Mouse (Mus musculus) forebrain, embryonic 13.5 days (tissue): Measurements from ENCODE around the gene Sp140. TPM values are rescaled to one million over a fixed set of nuclear protein-coding genes. Genes with fewer than 3 reads are reported as not detected.
"Not testable (repeated sequence)": the region's sequence is repeated elsewhere in the genome, so short reads cannot be mapped to it uniquely, and the experiment has no call there.

ENCODE experiments used
- ATAC-seq: fragments of 200-750 bp; cut with Nextera tagmentation; 2 replicates; pipeline ENCODE4 v1.8.0; 2017
- H3K27ac ChIP-seq: fragments of 300-500 bp; sonication (generic); 2 replicates; pipeline ENCODE4 v1.5.1; 2015; ENCODE audit warnings: inconsistent platforms, mild to moderate bottlenecking, moderate library complexity
- H3K27me3 ChIP-seq: fragments of 300-500 bp; sonication (generic); 2 replicates; pipeline ENCODE4 v1.6.1; 2015; ENCODE audit warnings: mild to moderate bottlenecking, inconsistent platforms
- H3K36me3 ChIP-seq: fragments of 300-500 bp; sonication (generic); 2 replicates; pipeline ENCODE4 v1.6.1; 2015; ENCODE audit warnings: mild to moderate bottlenecking, inconsistent platforms; ENCODE audit not compliant: poor library complexity, severe bottlenecking
- H3K4me1 ChIP-seq: fragments of 300-500 bp; sonication (generic); 2 replicates; pipeline ENCODE4 v1.6.1; 2015; ENCODE audit warnings: inconsistent platforms
- H3K4me2 ChIP-seq: fragments of 300-500 bp; sonication (generic); 2 replicates; pipeline ENCODE4 v1.6.1; 2015; ENCODE audit warnings: inconsistent platforms, mild to moderate bottlenecking, moderate library complexity
- H3K4me3 ChIP-seq: fragments of 300-500 bp; sonication (generic); 2 replicates; pipeline ENCODE4 v1.5.1; 2015; ENCODE audit warnings: mild to moderate bottlenecking, inconsistent platforms
- H3K9ac ChIP-seq: fragments of 300-500 bp; sonication (generic); 2 replicates; pipeline ENCODE4 v1.6.1; 2015; ENCODE audit warnings: mild to moderate bottlenecking, inconsistent platforms
- H3K9me3 ChIP-seq: fragments of 300-500 bp; sonication (generic); replicated peaks from 2 replicates; pipeline ENCODE4 v1.6.1; 2016; ENCODE audit warnings: inconsistent platforms
- WGBS: fragments of 180-500 bp; shearing (Covaris S2); methylation state at CpG from one replicate; pipeline ENCODE4 v1.1.7; 2015; 5-methylcytosine and 5-hydroxymethylcytosine counted together
- polyA plus RNA-seq: library from polyadenylated mRNA; unstranded; fragments of >200 nt; fragmentation: Nextera tagmentation; extraction: Ambion mirVana; gene quantifications from 2 replicates; pipeline ENCODE4 v1.2.1, GENCODE M21; 2015

Gene Sp140
- 0.14 and 0.41 TPM in 2 replicates for polyA plus RNA-seq

GRCm38 (mm10) chr1:85600078-85600477 lies at the start of gene Sp140:
Gene Sp140, plus strand, starts transcription at chr1:85600378.
- H3K36me3 ChIP-seq, H3K27ac ChIP-seq, H3K9ac ChIP-seq, H3K4me2 ChIP-seq, H3K27me3 ChIP-seq, H3K4me3 ChIP-seq, H3K9me3 ChIP-seq, H3K4me1 ChIP-seq, ATAC-seq: not testable (repeated sequence)
- WGBS = 83% methylated on average over 1 of the region's 5 CpGs

GRCm38 (mm10) chr1:85555261-85555660 lies 44.9 kb upstream of the Sp140 start:
- 85% methylated on average over 4 of the region's 4 CpGs for WGBS
- not testable (repeated sequence) for H3K9ac ChIP-seq, H3K36me3 ChIP-seq, H3K4me1 ChIP-seq, ATAC-seq, H3K4me3 ChIP-seq, H3K4me2 ChIP-seq, H3K27me3 ChIP-seq, H3K9me3 ChIP-seq, H3K27ac ChIP-seq

GRCm38 (mm10) chr1:85573554-85573953 lies 26.6 kb upstream of the Sp140 start:
- H3K4me1 ChIP-seq, ATAC-seq, H3K9ac ChIP-seq, H3K27ac ChIP-seq, H3K4me3 ChIP-seq, H3K4me2 ChIP-seq, H3K27me3 ChIP-seq, H3K36me3 ChIP-seq, H3K9me3 ChIP-seq: not testable (repeated sequence)
- WGBS = 71% methylated on average over 4 of the region's 4 CpGs

- H3K36me3 ChIP-seq, H3K9ac ChIP-seq, H3K4me2 ChIP-seq, H3K27me3 ChIP-seq, H3K27ac ChIP-seq, H3K4me3 ChIP-seq, ATAC-seq, H3K4me1 ChIP-seq, H3K9me3 ChIP-seq: not testable (repeated sequence)
- WGBS = 84% methylated on average over 2 of the region's 3 CpGs
Observed at GRCm38 (mm10) chr1:85575376-85575775, 24.8 kb upstream of the Sp140 start, which contains the start of gene G530012D18Rik. Gene G530012D18Rik, plus strand, starts transcription at chr1:85575676.

- H3K4me3 ChIP-seq, H3K36me3 ChIP-seq, H3K9ac ChIP-seq, ATAC-seq, H3K27me3 ChIP-seq, H3K27ac ChIP-seq, H3K4me1 ChIP-seq, H3K9me3 ChIP-seq, H3K4me2 ChIP-seq: not testable (repeated sequence)
- WGBS = 65% methylated on average over 2 of the region's 3 CpGs
Observed at GRCm38 (mm10) chr1:85578372-85579010, 21.7 kb upstream of the Sp140 start.

- H3K4me2 ChIP-seq, H3K9me3 ChIP-seq, ATAC-seq, H3K27me3 ChIP-seq, H3K27ac ChIP-seq, H3K36me3 ChIP-seq, H3K4me3 ChIP-seq, H3K4me1 ChIP-seq, H3K9ac ChIP-seq: not testable (repeated sequence)
- 80% methylated on average over 6 of the region's 7 CpGs for WGBS
Observed at GRCm38 (mm10) chr1:85579199-85580147, 20.7 kb upstream of the Sp140 start.

GRCm38 (mm10) chr1:85580148-85580534 lies 20.0 kb upstream of the Sp140 start:
- H3K4me1 ChIP-seq, ATAC-seq, H3K9me3 ChIP-seq, H3K9ac ChIP-seq, H3K4me3 ChIP-seq, H3K4me2 ChIP-seq, H3K36me3 ChIP-seq, H3K27ac ChIP-seq, H3K27me3 ChIP-seq: not testable (repeated sequence)
- 78% methylated on average over 3 of the region's 4 CpGs for WGBS

- H3K4me1 ChIP-seq, H3K9ac ChIP-seq: not testable (repeated sequence)
Observed at GRCm38 (mm10) chr1:85580578-85580977, 19.6 kb upstream of the Sp140 start.

GRCm38 (mm10) chr1:85581518-85581917 lies 18.7 kb upstream of the Sp140 start:
- 37% methylated on average over 5 of the region's 5 CpGs for WGBS

More at GRCm38 (mm10) chr1:85580578-85580977, 19.6 kb upstream of the Sp140 start:
- not testable (repeated sequence) for H3K4me3 ChIP-seq, H3K4me2 ChIP-seq, H3K27ac ChIP-seq, H3K36me3 ChIP-seq, H3K27me3 ChIP-seq, H3K9me3 ChIP-seq, ATAC-seq
- 66% methylated on average over 3 of the region's 3 CpGs for WGBS

GRCm38 (mm10) chr1:85588697-85589096 lies 11.5 kb upstream of the Sp140 start:
- H3K9ac ChIP-seq, H3K4me2 ChIP-seq, H3K36me3 ChIP-seq, H3K4me3 ChIP-seq, H3K27ac ChIP-seq, H3K4me1 ChIP-seq, ATAC-seq, H3K9me3 ChIP-seq, H3K27me3 ChIP-seq: not testable (repeated sequence)
- WGBS = 86% methylated on average over 1 of the region's 2 CpGs

More at GRCm38 (mm10) chr1:85581518-85581917, 18.7 kb upstream of the Sp140 start:
- H3K9me3 ChIP-seq, H3K4me3 ChIP-seq, H3K27ac ChIP-seq, H3K4me1 ChIP-seq, H3K9ac ChIP-seq, ATAC-seq, H3K27me3 ChIP-seq, H3K4me2 ChIP-seq, H3K36me3 ChIP-seq: not testable (repeated sequence)

- H3K9ac ChIP-seq, H3K9me3 ChIP-seq, H3K27me3 ChIP-seq, ATAC-seq, H3K4me2 ChIP-seq, H3K4me1 ChIP-seq, H3K36me3 ChIP-seq, H3K27ac ChIP-seq, H3K4me3 ChIP-seq: not testable (repeated sequence)
- whole genome bisulfite sequencing = 80% methylated on average over 8 of the region's 8 CpGs
Observed at GRCm38 (mm10) chr1:85592526-85592925, 7.7 kb upstream of the Sp140 start.

- not testable (repeated sequence) for H3K9me3 ChIP-seq
- WGBS = 80% methylated on average over 17 of the region's 17 CpGs
Observed at GRCm38 (mm10) chr1:85598271-85599012, 1.7 kb upstream of the Sp140 start, which contains the start of gene Sp110. Gene Sp110, minus strand, starts transcription at chr1:85598817.

More at GRCm38 (mm10) chr1:85598271-85599012, 1.7 kb upstream of the Sp140 start, which contains the start of gene Sp110:
- not testable (repeated sequence) for H3K4me3 ChIP-seq, H3K36me3 ChIP-seq, H3K27ac ChIP-seq, H3K9ac ChIP-seq, H3K27me3 ChIP-seq, H3K4me2 ChIP-seq, ATAC-seq, H3K4me1 ChIP-seq
